Mouse (Mus musculus): ENCODE measurements around the gene Sfrp2. TPM values are rescaled to one million over a fixed set of nuclear protein-coding genes. Genes with fewer than 3 reads are reported as not detected.

Gene Sfrp2
- total RNA-seq, 2 experiments from 2014 or later: 11.2 to 19.2 TPM

Other genes with a start within 250 kb of the Sfrp2 start
- gene Tlr2, start 75.4 kb downstream of the Sfrp2 start, total RNA-seq (2021): 1 to 10 TPM; 2.6 to 2.7 TPM

All from adrenal gland, postnatal 10 days (tissue).